Mouse (Mus musculus) macrophage (primary cell): ENCODE data around the gene Med28. TPM values are rescaled to one million over a fixed set of nuclear protein-coding genes. Genes with fewer than 3 reads are reported as not detected.

ENCODE experiments used
- H3K27ac ChIP-seq: fragments of 350-480 bp; formaldehyde crosslinking; 2 replicates; pipeline ENCODE4 v1.9.0; 2021
- H3K36me3 ChIP-seq: fragments of 350-480 bp; formaldehyde crosslinking; 2 replicates; pipeline ENCODE4 v1.9.0; 2021; ENCODE audit errors: inconsistent target
- H3K4me3 ChIP-seq: fragments of 350-480 bp; formaldehyde crosslinking; 2 replicates; pipeline ENCODE4 v1.9.0; 2021; ENCODE audit errors: inconsistent target
- H3K79me2 ChIP-seq: fragments of 350-480 bp; formaldehyde crosslinking; 2 replicates; pipeline ENCODE4 v1.9.0; 2021; ENCODE audit errors: inconsistent target
- WGBS: methylation state at CpG from one replicate; pipeline ENCODE4 v1.1.7; 2026; ENCODE audit warnings: inconsistent platforms; ENCODE audit not compliant: missing documents; 5-methylcytosine and 5-hydroxymethylcytosine counted together
- polyA plus RNA-seq: library from polyadenylated mRNA; stranded (reverse); fragments of 250-400 nt; gene quantifications from 3 replicates; pipeline ENCODE4 v1.2.4, GENCODE M21; 2018; ENCODE audit warnings: inconsistent platforms
- total RNA-seq, 78 experiments: library from RNA; depleted of rRNA; stranded (reverse); fragments of 250-400 nt; gene quantifications; 1 replicate in 9 of 78; 2 replicates in 24 of 78; 3 replicates in 43 of 78; 4 replicates in 2 of 78; pipeline ENCODE4 v1.2.4; 2018; ENCODE audit warnings: inconsistent platforms in 56 of 78

The Med28 gene
- 10 to 100 TPM in 23 of 26 experiments, 1 to 10 TPM in 3; 5.1 to 37.2 (median 22.8) TPM for total RNA-seq (2018; cell fraction: chromatin; rRNA removed)
- total RNA-seq (2018; cell fraction: cytosol; rRNA removed): 10 to 100 TPM; 61.5 to 93.7 (median 75.6) TPM
- total RNA-seq (2018; cell fraction: nucleus; rRNA removed): 10 to 100 TPM in 25 of 26 experiments, 1 to 10 TPM in 1; 7.6 to 37.7 (median 23.7) TPM
- 26.4 to 107 TPM (median 93.5 TPM) in 3 replicates for polyA plus RNA-seq

DNA sequence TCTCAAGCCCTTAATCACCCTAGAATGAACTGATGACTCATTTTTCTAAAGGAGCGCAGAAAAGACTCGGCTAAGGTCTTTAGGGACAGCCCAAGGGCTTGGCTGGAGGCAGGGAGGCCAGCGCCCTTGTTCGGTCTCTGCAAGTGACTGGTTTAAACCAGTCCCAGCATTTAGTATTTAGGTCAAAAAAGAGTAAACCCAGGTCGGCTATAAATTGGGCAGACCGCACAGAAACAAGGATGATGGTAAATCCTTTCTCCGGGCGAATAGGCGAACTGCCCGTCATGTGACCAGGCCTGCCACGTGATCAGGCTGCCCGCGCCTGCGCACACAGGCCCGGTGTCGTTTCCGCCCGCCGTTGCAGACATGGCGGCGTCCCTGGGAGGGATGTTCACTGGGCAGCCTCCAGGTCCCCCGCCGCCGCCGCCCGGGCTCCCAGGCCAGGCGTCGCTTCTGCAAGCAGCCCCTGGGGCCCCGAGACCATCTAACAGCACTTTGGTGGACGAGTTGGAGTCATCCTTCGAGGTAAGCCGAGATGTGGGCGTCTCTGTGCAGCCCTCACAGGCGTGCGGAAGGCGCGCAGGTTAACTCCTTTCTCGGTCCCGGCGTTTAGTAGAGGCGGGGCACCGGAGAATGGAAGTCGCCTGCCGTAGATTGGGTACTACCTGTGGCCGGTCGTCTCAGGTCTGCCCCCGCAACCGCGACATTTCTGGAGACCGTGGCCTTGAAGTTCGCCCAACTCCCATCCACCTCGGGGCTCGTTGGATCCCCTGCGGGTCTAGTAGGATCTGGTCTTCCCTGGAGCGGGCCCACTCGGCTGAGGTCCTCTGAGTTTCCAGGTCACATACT, at the start of gene Med28:
TSS of gene Med28 (plus strand) at position 270 of the 849 bp plus-strand sequence.
- H3K4me3 ChIP-seq: peak within 1 kb of the TSS; percentile 99
- peaks cover 41% of the 10 kb centered on the region for H3K79me2 ChIP-seq
- H3K27ac ChIP-seq: peak within 1 kb of the TSS; percentile 62
- H3K36me3 ChIP-seq: peaks cover 5% of the 10 kb centered on the region; the same call in 1 of the 2 replicates
- WGBS: 2% methylated on average over 56 of the region's 56 CpGs

DNA sequence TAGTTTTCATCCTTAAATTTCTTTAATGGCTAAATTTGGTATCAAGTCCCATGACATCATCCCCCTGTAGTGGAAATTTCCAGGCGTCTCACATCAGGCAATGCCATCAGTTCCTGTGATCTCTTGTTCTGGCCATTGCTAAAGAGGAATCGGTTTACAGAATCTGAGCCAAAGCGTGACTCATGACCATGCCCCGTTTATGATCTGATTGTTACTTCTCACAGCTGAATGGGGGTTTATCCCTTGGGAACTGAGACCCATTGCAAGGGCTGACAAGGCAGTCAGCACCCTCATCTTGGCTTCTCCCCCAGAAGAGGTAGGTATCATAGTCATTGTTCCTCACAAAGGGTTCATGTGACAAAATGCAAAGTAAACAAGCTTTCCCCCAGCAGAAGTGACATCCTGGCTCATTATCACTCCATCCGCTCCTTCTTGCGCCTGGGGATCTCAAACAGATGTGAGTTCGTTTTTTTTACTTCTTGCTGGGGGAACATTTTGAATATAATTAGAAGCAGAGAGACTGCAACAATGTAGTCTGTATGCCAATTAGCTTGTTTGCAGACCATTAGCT, 47.1 kb upstream of the Med28 start:
- no peaks in the 10 kb centered on the region for H3K36me3 ChIP-seq
- H3K79me2 ChIP-seq: no peaks in the 10 kb centered on the region
- H3K4me3 ChIP-seq: no peak overlapping the region
- H3K27ac ChIP-seq: no peak overlapping the region
- 24% methylated on average over 7 of the region's 7 CpGs for WGBS

DNA sequence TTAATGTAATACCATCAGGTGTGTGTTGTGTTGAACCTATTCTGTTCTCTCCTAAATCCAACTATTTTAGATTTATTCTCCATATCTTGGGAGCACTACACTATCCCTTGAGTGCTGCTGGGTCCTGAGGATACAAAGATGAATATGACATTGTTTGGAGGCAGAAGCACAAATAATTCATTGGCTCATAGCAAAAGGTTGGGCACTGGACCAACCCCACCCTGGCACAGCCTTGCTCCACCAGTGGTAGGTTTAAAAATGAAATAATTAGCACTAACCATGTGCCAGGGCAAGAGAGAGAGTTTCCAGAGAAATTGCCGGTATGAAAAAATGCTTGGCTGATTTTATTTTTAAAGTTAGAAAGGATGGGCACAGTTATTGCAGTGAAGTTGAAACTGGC, 46.5 kb upstream of the Med28 start:
- H3K36me3 ChIP-seq: no peaks in the 10 kb centered on the region
- WGBS: 90% methylated on average over 1 of the region's 1 CpGs
- H3K4me3 ChIP-seq: no peak overlapping the region
- H3K27ac ChIP-seq: no peak overlapping the region
- no peaks in the 10 kb centered on the region for H3K79me2 ChIP-seq

DNA sequence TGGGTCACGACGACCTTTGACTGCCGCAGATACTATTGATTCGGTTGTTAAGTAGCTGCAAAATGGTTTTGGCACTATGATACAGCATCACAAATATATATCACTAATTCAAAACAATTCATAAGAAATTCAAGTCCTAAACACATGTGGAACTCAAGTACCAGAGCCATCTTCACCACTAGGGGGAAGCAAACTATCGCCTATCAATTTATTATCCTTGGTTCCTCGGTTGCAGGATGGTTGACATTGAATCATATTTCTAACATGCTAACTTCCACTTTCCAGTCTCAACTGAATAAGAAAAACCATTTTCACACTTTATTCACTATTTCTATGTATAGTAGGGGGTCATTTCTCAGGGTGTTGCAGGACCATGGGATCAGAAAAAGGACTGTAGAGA, 45.8 kb upstream of the Med28 start:
- no peak overlapping the region for H3K4me3 ChIP-seq
- H3K36me3 ChIP-seq: no peaks in the 10 kb centered on the region
- 35% methylated on average over 6 of the region's 6 CpGs for WGBS
- H3K27ac ChIP-seq: no peak overlapping the region
- no peaks in the 10 kb centered on the region for H3K79me2 ChIP-seq

DNA sequence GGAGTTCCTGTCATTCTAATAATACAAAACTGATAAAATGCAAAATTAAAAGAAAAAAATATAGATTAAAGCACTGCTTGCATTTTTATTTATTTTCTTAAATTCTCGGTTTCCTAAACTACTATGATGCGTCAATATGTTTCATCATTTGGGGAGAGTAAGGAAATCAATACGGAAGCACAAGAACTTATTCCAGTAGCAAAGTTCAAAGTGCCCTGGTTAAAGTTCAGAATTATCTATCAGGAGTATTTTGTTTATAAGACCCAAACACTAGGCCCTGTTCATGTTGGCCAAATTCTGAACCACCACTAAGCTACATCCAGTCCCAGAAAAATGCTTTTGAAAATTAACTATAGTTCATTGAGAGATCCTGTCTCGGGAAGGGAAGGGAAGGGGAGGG, 45.3 kb upstream of the Med28 start:
- Histone ChIP-seq H3K36me3 (no peaks in the 10 kb centered on the region), H3K4me3 (no peak overlapping the region), H3K27ac (no peak overlapping the region), H3K79me2 (no peaks in the 10 kb centered on the region)
- 82% methylated on average over 3 of the region's 4 CpGs for WGBS

DNA sequence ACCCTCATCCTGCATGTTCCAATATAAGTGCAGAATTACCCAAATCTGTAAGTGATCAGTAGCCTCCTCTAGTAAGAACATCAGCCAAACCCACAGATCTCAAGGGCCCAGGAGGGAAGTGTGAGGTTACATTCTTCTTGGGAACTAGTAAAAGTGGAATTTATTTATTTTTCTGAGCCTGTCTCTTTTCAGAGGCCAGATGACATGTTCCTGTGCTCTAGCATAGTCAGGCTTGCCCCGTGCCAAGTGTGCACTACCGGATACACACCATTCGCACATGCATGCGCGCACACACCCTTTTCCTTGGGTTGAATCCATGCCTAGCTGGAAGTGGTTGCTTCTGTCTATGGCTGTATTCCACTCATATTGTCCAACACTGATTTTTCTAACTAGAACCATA, 44.3 kb upstream of the Med28 start:
- 90% methylated on average over 5 of the region's 5 CpGs for WGBS
- no peaks in the 10 kb centered on the region for H3K79me2 ChIP-seq
- H3K4me3 ChIP-seq: no peak overlapping the region
- no peaks in the 10 kb centered on the region for H3K36me3 ChIP-seq
- H3K27ac ChIP-seq: no peak overlapping the region

DNA sequence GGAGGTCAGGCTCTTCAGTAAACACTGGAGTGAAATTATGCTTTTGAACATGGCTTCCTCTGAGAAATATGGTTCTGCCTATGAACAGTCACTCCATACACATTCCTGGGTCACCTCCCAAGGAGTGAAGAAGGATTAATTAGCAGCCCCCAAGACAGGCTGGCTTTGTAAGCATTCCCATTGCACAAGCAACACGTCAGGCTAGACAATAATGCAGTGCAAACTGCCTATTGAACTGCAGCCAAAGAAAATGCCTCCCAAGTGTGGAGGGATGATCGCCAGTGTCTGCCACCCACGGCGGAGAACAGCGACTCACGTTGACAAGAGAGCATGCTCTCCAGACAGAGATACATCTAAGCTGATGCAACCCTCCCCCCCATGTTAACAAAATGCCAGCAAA, 43.7 kb upstream of the Med28 start:
- Histone ChIP-seq H3K4me3 (no peak overlapping the region), H3K79me2 (no peaks in the 10 kb centered on the region), H3K27ac (no peak overlapping the region), H3K36me3 (no peaks in the 10 kb centered on the region)
- 84% methylated on average over 6 of the region's 6 CpGs for WGBS

DNA sequence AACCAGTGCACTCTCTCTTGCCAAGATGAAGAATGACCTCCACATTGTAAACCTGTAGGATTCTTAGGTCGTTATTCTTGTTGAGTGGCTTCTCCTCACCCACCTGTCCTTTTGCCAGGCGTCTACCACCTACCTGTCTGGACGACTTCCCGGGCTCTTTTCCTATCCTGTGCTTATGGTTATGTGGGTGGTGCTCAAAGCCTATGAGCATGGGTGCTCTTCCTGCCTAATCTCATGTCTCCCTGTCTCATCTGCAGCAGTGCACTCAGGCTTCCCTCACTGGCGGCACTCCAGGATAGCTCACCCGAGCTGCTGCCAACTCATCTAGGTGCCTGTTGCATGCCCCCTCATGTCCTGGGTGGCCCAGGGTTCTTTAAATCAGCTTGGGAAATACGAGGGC, 42.4 kb upstream of the Med28 start:
- no peak overlapping the region for H3K4me3 ChIP-seq
- H3K27ac ChIP-seq: no peak overlapping the region
- WGBS: 85% methylated on average over 7 of the region's 7 CpGs
- H3K79me2 ChIP-seq: no peaks in the 10 kb centered on the region
- H3K36me3 ChIP-seq: no peaks in the 10 kb centered on the region

DNA sequence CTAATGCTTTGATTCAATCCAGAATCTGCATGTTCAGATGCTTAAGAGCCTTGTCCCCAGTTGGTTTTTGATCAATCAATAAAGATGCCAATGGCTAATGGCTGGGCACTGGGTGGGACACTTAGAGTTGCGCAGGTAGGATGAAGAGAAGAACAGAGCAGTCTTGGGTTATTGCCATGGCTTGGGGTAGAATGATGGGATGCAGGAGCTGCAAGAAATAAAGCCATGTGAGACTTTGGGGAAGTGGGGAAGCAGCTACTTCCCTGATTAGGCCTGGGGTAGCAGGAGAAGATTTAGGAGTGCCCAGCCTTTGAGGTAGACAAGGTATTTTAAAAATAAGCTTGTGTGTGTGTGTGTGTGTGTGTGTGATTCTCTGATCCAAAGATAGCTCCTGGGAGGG, 40.0 kb upstream of the Med28 start:
- Histone ChIP-seq H3K79me2 (no peaks in the 10 kb centered on the region), H3K27ac (no peak overlapping the region), H3K4me3 (no peak overlapping the region), H3K36me3 (no peaks in the 10 kb centered on the region)
- 79% methylated on average over 1 of the region's 1 CpGs for WGBS

DNA sequence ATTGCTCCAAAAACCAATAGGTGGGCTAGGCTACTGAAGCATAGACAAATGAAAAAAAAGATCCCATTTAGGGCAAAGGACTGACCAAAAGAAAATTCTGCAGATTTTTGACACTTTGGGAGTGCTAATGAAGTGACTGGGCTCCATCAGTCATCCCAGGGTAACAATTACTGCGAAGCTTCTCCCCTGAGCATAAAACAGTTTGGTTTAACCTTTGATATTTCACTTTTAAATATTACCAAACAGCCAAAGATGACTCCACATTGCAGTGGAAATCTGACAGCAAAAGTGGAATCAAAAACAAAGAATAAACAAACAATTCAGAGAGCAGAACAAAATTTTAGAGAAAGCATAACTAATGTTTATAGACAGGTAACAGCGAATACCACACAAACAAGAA, 38.9 kb upstream of the Med28 start:
- no peak overlapping the region for H3K4me3 ChIP-seq
- 88% methylated on average over 2 of the region's 2 CpGs for WGBS
- H3K27ac ChIP-seq: no peak overlapping the region
- no peaks in the 10 kb centered on the region for H3K36me3 ChIP-seq
- H3K79me2 ChIP-seq: no peaks in the 10 kb centered on the region

DNA sequence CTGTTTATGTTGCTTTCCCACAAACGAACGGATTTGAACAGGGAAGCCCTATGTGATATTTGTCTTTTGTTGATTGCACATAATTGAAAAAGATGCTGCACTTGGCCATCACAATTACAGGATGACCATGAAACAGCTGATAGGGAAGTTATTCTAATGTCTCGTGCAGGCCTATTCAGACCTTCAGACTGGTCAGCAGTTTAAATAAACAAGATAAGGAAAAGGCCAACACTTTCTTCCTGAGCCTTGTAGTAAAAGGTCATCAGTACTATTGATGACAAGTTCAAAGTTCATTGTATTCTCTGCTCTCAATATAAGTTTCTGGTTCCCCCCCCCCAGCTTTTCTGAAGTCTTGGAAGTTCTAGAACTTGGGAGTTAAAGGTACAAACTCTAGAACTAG, 37.4 kb upstream of the Med28 start:
- no peaks in the 10 kb centered on the region for H3K36me3 ChIP-seq
- no peak overlapping the region for H3K4me3 ChIP-seq
- no peaks in the 10 kb centered on the region for H3K79me2 ChIP-seq
- no peak overlapping the region for H3K27ac ChIP-seq
- 80% methylated on average over 3 of the region's 3 CpGs for WGBS

DNA sequence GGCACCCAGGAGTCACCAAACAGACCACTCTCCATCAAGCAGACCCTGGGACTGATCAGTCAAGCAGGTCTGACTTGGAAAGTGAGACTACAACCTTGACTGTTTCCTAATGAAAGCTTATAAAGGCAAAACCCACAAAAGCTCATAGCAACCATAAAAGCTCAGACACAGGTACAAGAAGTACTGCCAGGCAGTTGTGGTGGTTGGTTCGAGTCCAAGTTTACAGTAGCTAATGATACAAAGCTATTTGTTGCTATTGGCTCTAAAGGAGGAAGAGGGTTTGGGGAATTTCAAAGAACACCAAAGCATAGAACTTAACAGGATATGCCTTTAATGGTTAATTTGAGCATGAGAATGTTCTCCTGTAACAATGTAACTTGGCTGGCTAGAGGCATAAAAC, 36.4 kb upstream of the Med28 start:
- H3K4me3 ChIP-seq: no peak overlapping the region

DNA sequence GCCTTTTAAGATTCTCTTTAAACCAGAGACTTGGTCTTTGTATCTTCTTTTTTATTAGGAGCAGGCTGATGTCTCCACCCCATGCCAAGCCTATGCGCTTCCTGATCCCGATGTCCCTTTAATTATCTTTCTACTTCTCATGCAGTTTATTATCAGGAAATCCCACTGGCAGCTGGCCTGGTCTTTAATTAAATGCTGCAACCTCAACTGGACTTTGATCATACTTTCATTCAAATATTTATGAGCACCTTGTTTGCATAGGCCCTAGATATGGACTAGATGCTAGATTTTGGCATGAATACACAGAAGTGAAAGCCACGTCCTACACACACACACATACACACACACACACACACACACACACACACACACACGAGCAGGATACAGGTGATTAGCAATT, 28.3 kb upstream of the Med28 start:
- WGBS: 71% methylated on average over 4 of the region's 4 CpGs

More for the DNA sequence above, 36.4 kb upstream of the Med28 start:
- 83% methylated on average over 1 of the region's 1 CpGs for WGBS
- Histone ChIP-seq H3K36me3 (no peaks in the 10 kb centered on the region), H3K27ac (no peak overlapping the region), H3K79me2 (no peaks in the 10 kb centered on the region)

DNA sequence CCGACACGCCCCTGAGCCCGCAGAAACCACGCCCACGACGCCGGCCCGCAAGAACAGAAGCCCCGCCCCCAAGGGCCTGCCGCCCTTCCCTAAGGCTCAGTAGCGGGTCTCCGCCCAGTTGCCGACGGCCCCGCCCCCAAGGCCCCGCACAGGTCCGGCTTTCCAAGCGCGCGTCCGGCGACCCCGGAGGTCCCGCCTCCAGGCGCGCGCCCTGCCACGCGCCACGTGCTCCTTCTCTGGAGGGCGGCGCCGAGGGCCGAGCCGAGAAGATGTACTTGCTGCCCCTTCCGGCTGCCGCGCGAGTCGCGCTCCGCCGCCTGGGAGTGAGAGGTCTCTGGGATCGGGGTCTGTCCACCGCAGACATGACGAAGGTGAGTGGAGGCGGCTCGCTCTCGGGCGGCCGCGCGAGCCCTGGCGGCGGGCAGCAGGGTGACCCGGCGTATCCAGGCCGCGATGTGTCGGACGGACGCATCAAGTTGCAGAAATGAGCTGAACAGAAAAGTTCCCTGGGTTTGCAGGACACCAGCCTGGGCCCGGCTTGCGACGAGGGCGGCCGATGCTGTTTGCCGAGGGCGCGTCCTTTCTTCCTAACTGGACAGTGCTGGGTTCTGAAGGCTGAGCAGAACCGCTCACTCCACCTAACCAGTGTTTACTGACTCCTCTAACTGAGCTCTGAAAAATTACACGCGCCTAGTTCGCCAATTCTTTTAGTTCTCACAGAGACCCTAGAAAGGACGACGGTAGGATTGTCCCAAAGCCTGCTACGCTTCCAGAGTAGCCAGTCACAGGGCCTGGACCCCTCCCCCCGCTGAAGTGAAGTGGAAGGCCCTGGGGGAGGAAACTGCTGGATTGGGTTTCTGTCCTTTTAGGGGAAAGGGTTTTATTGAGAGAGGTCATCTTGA, 26.6 kb upstream of the Med28 start, which contains the start of gene Lap3:
TSS of gene Lap3 (plus strand) at position 184 of the 902 bp plus-strand sequence.
- Histone ChIP-seq H3K4me3 (peak within 1 kb of the TSS; percentile 68), H3K27ac (0 out of 2 replicates have a peak within 1 kb of the TSS, but pooled peaks have one; percentile 24)

More for the DNA sequence above, 28.3 kb upstream of the Med28 start:
- no peak overlapping the region for H3K4me3 ChIP-seq
- H3K27ac ChIP-seq: no peak overlapping the region
- H3K36me3 ChIP-seq: no peaks in the 10 kb centered on the region
- H3K79me2 ChIP-seq: peaks cover 8% of the 10 kb centered on the region; the same call in 1 of the 2 replicates

More for the DNA sequence above, 26.6 kb upstream of the Med28 start, which contains the start of gene Lap3:
- peaks cover 5% of the 10 kb centered on the region; the same call in 1 of the 2 replicates for H3K36me3 ChIP-seq
- peaks cover 8% of the 10 kb centered on the region; the same call in 1 of the 2 replicates for H3K79me2 ChIP-seq
- under 1% methylated on average over 78 of the region's 78 CpGs for WGBS
